Mouse (Mus musculus) midbrain, embryonic 12.5 days (tissue): ENCODE measurements around the gene Pou6f1. TPM values are rescaled to one million over a fixed set of nuclear protein-coding genes. Genes with fewer than 3 reads are reported as not detected.

Experiments
- ATAC-seq: fragments of 200-750 bp; cut with Nextera tagmentation; 2 replicates; pipeline ENCODE4 v1.8.0; 2017; ENCODE audit warnings: low read depth, moderate TSS enrichment, moderate library complexity; ENCODE audit not compliant: low FRiP score
- H3K27ac ChIP-seq: fragments of 300-500 bp; sonication (generic); replicated peaks from 2 replicates; pipeline ENCODE4 v1.5.1; 2016; ENCODE audit warnings: mild to moderate bottlenecking
- H3K27me3 ChIP-seq: fragments of 300-500 bp; sonication (generic); 2 replicates; pipeline ENCODE4 v1.6.1; 2016; ENCODE audit warnings: mild to moderate bottlenecking
- H3K36me3 ChIP-seq: fragments of 300-500 bp; sonication (generic); 2 replicates; pipeline ENCODE4 v1.6.1; 2016
- H3K4me1 ChIP-seq: fragments of 300-500 bp; sonication (generic); 2 replicates; pipeline ENCODE4 v1.6.1; 2016
- H3K4me2 ChIP-seq: fragments of 300-500 bp; sonication (generic); replicated peaks from 2 replicates; pipeline ENCODE4 v1.6.1; 2016; ENCODE audit warnings: mild to moderate bottlenecking, moderate library complexity
- H3K4me3 ChIP-seq: fragments of 300-500 bp; sonication (generic); 2 replicates; pipeline ENCODE4 v1.5.1; 2016; ENCODE audit warnings: mild to moderate bottlenecking
- H3K9ac ChIP-seq: fragments of 300-500 bp; sonication (generic); replicated peaks from 2 replicates; pipeline ENCODE4 v1.6.1; 2016; ENCODE audit warnings: mild to moderate bottlenecking, moderate library complexity
- H3K9me3 ChIP-seq: fragments of 300-500 bp; sonication (generic); 2 replicates; pipeline ENCODE4 v1.6.1; 2016; ENCODE audit warnings: mild to moderate bottlenecking
- WGBS: fragments of 180-500 bp; shearing (Covaris S2); methylation state at CpG from one replicate; pipeline ENCODE4 v1.1.7; 2016; 5-methylcytosine and 5-hydroxymethylcytosine counted together
- polyA plus RNA-seq: library from polyadenylated mRNA; unstranded; fragments of >200 nt; fragmentation: Nextera tagmentation; extraction: Ambion mirVana; gene quantifications from 2 replicates; pipeline ENCODE4 v1.2.1, GENCODE M21; 2016

The Pou6f1 gene
- polyA plus RNA-seq = 32.4 and 34.4 TPM in 2 replicates

GRCm38 (mm10) chr15:100599276-100600046 lies at the start of gene Pou6f1:
Gene Pou6f1 (minus strand): TSS chr15:100599984.
- Histone ChIP-seq H3K4me2 (peak within 1 kb of the TSS; percentile 76), H3K27ac (peak within 1 kb of the TSS; percentile 90), H3K36me3 (no peaks in the 10 kb centered on the region), H3K4me3 (peak within 1 kb of the TSS; percentile 86), H3K9ac (peak within 1 kb of the TSS; percentile 96), H3K4me1 (peaks cover 17% of the 10 kb centered on the region), H3K27me3 (peaks cover 29% of the 10 kb centered on the region), H3K9me3 (no peaks in the 10 kb centered on the region)
- WGBS = under 1% methylated on average over 59 of the region's 76 CpGs
- ATAC-seq = peak; percentile 75

GRCm38 (mm10) chr15:100646161-100646560 lies 46.4 kb upstream of the Pou6f1 start:
- Histone ChIP-seq H3K4me2 (no peak overlapping the region), H3K36me3 (no peaks in the 10 kb centered on the region), H3K27ac (no peak overlapping the region), H3K4me1 (no peaks in the 10 kb centered on the region), H3K27me3 (no peaks in the 10 kb centered on the region), H3K4me3 (no peak overlapping the region), H3K9me3 (no peaks in the 10 kb centered on the region), H3K9ac (no peak overlapping the region)
- no peak for ATAC-seq
- WGBS = 81% methylated on average over 6 of the region's 6 CpGs

- H3K4me1 ChIP-seq = no peaks in the 10 kb centered on the region
- no peaks in the 10 kb centered on the region for H3K9me3 ChIP-seq
- 95% methylated on average over 7 of the region's 7 CpGs for WGBS
- no peak overlapping the region for H3K4me3 ChIP-seq
- peaks cover 27% of the 10 kb centered on the region for H3K27me3 ChIP-seq
- H3K4me2 ChIP-seq = no peak overlapping the region
- ATAC-seq = no peak
- H3K27ac ChIP-seq = no peak overlapping the region
- H3K9ac ChIP-seq = no peak overlapping the region
- H3K36me3 ChIP-seq = no peaks in the 10 kb centered on the region
These were observed 42.7 kb upstream of the Pou6f1 start for GRCm38 (mm10) chr15:100642451-100642850.

GRCm38 (mm10) chr15:100641226-100641810 lies 41.5 kb upstream of the Pou6f1 start:
- H3K27me3 ChIP-seq = peaks cover 38% of the 10 kb centered on the region
- no peaks in the 10 kb centered on the region for H3K36me3 ChIP-seq
- no peak overlapping the region for H3K9ac ChIP-seq
- peaks cover 11% of the 10 kb centered on the region for H3K4me1 ChIP-seq
- H3K4me2 ChIP-seq = no peak overlapping the region
- 72% methylated on average over 11 of the region's 16 CpGs for WGBS
- H3K27ac ChIP-seq = 0 out of 2 replicates have a peak overlapping the region, but pooled peaks have one; percentile 30
- H3K4me3 ChIP-seq = no peak overlapping the region
- H3K9me3 ChIP-seq = no peaks in the 10 kb centered on the region
- ATAC-seq = no peak

DNA sequence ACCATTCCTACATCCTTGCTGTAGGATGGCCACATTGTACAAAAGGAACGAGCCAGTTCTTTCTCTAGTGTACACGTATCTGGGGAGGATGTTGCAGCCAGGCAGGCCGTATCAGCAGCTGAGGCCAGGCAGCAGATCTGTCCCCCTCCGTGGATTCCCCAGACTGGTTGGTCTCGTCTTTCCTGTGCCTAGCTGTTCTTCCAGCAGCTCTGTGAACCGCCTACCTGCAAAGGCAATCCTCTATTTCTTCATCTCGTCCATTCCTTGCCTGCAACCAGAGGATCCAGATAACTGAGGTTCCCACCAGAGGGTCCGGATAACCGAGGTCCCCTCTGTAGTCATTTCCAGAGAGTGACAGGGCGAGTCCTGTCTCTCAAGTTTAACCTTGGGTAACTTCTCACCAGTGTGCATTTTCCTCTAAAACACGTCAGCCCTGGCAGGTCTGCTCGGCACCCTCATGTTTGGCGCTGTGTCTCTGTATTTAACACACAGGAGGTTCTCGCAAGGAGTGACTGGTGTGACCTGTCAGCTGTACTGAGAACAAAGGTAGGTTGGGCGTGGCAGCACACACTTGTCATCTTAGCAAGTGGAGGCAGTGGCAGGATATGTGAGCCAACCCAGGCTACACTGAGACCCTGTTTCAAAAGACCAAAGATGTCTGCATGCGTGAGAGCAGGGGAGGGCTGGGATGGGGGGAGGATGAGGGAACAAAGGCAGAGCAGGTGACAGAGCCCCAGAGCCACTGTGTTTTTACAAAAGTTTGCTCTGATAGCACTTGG lies 40.4 kb upstream of the Pou6f1 start:
- no peak overlapping the region for H3K9ac ChIP-seq
- H3K4me2 ChIP-seq = no peak overlapping the region
- H3K27me3 ChIP-seq = peaks cover 49% of the 10 kb centered on the region
- no peaks in the 10 kb centered on the region for H3K36me3 ChIP-seq
- peaks cover 13% of the 10 kb centered on the region for H3K4me1 ChIP-seq
- no peaks in the 10 kb centered on the region for H3K9me3 ChIP-seq
- no peak overlapping the region for H3K4me3 ChIP-seq
- H3K27ac ChIP-seq = no peak overlapping the region
- WGBS = 78% methylated on average over 16 of the region's 16 CpGs
- no peak for ATAC-seq

- Histone ChIP-seq H3K9ac (no peak overlapping the region), H3K27ac (no peak overlapping the region), H3K4me2 (no peak overlapping the region), H3K9me3 (no peaks in the 10 kb centered on the region), H3K4me3 (no peak overlapping the region), H3K36me3 (no peaks in the 10 kb centered on the region), H3K4me1 (peaks cover 13% of the 10 kb centered on the region), H3K27me3 (peaks cover 72% of the 10 kb centered on the region)
- no peak for ATAC-seq
- 20% methylated on average over 6 of the region's 6 CpGs for WGBS
These were observed 37.9 kb upstream of the Pou6f1 start for GRCm38 (mm10) chr15:100637661-100638060.

DNA sequence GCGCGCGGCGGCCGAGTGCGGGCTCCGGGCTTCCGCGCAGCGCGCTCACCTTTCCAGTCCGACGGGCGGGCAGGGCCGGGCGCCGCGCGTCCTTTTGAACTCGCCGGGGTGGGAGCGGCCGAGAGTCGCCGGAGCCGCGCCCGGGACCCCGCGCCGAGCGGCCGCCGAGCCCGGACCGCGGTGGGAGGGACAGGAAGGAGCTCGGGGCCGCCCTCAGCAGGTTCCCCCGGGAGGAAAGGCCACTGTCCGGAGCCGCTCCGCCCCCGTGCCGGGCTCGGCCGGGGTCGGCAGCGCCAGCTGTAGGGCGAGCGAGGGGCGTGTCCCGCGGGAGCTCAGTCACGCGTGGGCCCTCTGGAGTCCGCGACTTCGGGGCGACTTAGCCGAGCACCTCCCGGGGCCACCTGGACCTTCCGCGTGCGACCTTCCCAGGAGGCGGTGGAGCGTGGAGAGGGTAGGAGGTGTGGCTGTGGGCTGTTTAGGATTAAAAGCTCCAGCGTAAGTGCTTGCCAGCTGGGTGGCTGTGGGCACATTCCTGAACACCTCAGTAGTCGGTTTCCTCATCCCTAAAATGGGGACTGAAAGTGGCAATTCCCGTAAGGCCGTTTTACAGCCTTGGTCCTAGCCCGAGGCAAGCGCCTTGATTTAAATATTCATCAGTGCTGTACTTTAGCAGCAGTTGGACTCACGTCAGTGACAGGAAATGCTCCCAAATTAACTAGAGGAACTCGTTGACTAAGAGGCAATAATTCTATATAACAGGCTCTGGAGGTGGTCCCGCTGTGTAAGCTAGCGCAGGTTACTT lies 37.1 kb upstream of the Pou6f1 start, which contains the start of gene Smagp:
Smagp (minus strand) TSS at position 241 of the 802 bp plus-strand sequence.
- no peaks in the 10 kb centered on the region for H3K36me3 ChIP-seq

GRCm38 (mm10) chr15:100635851-100636645 lies 36.3 kb upstream of the Pou6f1 start:
- Histone ChIP-seq H3K4me1 (peaks cover 13% of the 10 kb centered on the region), H3K36me3 (no peaks in the 10 kb centered on the region), H3K9me3 (no peaks in the 10 kb centered on the region), H3K27me3 (peaks cover 82% of the 10 kb centered on the region), H3K4me3 (peak overlapping the region; percentile 48), H3K27ac (no peak overlapping the region), H3K4me2 (peak overlapping the region; percentile 75), H3K9ac (no peak overlapping the region; the same call in 1 of the 2 replicates)
- no peak for ATAC-seq
- WGBS = 5% methylated on average over 38 of the region's 38 CpGs

More for the DNA sequence above, 37.1 kb upstream of the Pou6f1 start, which contains the start of gene Smagp:
- Histone ChIP-seq H3K27ac (no peak within 1 kb of the TSS), H3K9me3 (no peaks in the 10 kb centered on the region), H3K9ac (peak within 1 kb of the TSS; percentile 43; the same call in 1 of the 2 replicates), H3K4me3 (peak within 1 kb of the TSS; percentile 48), H3K4me2 (peak within 1 kb of the TSS; percentile 75), H3K27me3 (peaks cover 78% of the 10 kb centered on the region), H3K4me1 (peaks cover 13% of the 10 kb centered on the region)
- under 1% methylated on average over 76 of the region's 77 CpGs for WGBS
- no peak for ATAC-seq

GRCm38 (mm10) chr15:100635239-100635638 lies 35.5 kb upstream of the Pou6f1 start:
- H3K27me3 ChIP-seq = peaks cover 76% of the 10 kb centered on the region
- H3K36me3 ChIP-seq = no peaks in the 10 kb centered on the region
- H3K4me3 ChIP-seq = no peak overlapping the region
- no peak overlapping the region for H3K27ac ChIP-seq
- ATAC-seq = no peak
- peaks cover 13% of the 10 kb centered on the region for H3K4me1 ChIP-seq
- no peaks in the 10 kb centered on the region for H3K9me3 ChIP-seq
- WGBS = 8% methylated on average over 9 of the region's 9 CpGs
- no peak overlapping the region for H3K4me2 ChIP-seq
- no peak overlapping the region for H3K9ac ChIP-seq

DNA sequence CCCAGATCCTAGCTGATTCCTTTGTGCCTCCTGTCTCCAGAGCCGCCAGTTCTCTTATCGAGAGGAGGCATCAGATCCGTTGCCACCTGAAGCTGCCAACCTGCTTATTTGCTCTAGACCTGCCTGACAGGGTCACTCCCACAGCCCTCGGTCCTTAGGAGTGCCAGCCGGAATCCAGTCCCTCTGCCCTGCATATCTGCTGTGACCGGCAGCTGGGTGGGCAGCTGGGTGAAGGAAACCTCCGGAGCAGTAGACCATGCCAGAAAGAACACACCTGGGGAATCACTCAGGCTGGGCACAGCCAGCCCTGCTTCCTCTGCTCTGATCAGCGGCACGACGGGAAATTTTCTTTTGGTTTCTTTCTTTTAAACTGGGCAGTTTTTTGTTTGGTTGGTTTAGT lies 33.6 kb upstream of the Pou6f1 start:
- H3K9me3 ChIP-seq = no peaks in the 10 kb centered on the region
- H3K4me1 ChIP-seq = peaks cover 14% of the 10 kb centered on the region
- H3K27me3 ChIP-seq = peaks cover 64% of the 10 kb centered on the region
- no peak overlapping the region for H3K9ac ChIP-seq
- WGBS = 81% methylated on average over 10 of the region's 10 CpGs
- no peak for ATAC-seq
- no peak overlapping the region for H3K4me2 ChIP-seq
- H3K27ac ChIP-seq = no peak overlapping the region
- no peak overlapping the region for H3K4me3 ChIP-seq
- H3K36me3 ChIP-seq = no peaks in the 10 kb centered on the region

DNA sequence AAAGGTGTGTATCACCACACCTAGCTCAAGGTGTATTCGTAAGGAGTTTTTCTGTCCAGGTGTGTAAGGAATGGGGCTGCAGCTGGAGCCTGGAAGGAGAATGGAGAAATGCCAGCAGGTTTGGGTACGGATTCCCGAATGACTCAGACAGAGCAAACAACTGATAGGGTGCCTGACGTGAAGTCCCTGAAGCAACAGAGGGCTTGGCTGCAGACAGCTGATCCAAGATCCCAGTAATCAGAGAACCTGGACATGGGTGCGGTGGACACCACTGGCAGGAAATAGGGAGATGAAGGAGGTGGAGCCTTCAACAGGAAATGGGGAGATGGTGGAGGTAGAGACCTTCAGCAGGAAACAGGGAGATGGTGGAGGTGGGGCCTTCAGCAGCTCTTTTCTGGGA lies 32.5 kb upstream of the Pou6f1 start:
- H3K27ac ChIP-seq = no peak overlapping the region
- peaks cover 54% of the 10 kb centered on the region for H3K27me3 ChIP-seq
- WGBS = 88% methylated on average over 5 of the region's 5 CpGs
- no peaks in the 10 kb centered on the region for H3K9me3 ChIP-seq
- no peak overlapping the region for H3K9ac ChIP-seq
- no peak overlapping the region for H3K4me3 ChIP-seq
- H3K4me1 ChIP-seq = peaks cover 22% of the 10 kb centered on the region
- ATAC-seq = no peak
- no peak overlapping the region for H3K4me2 ChIP-seq
- H3K36me3 ChIP-seq = no peaks in the 10 kb centered on the region
